Mouse (Mus musculus): ENCODE data around the gene Srpr. TPM values are rescaled to one million over a fixed set of nuclear protein-coding genes. Genes with fewer than 3 reads are reported as not detected.

Srpr gene
- total RNA-seq, 2 experiments from 2014 or later: 171 to 172 TPM

DNA sequence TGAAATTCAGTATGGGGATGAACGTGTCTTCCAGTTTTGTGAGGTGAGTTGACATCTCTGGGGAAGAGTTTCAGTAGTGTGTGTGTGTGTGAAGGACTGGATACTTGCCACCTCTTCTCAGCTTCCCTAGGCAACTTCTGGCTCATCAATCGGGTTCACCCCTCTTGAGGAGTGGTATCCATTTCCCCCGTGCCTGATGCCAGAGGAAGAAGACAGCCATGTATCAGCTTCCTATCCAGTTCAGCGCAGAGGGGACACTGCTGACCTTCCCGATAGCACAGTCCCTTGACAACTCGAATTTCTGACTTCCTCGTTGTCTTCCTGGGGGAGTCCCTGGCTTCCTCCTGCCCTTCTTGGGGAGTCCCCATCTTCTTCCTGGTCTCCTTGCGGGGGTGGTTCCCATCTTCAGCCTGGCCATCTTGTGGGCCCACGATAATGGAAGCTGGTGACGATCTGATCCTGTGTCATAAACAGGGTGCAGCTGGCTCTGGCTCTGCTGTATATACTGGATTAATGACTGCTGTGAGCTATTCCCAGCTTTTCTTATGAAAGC, 12.5 kb upstream of the Srpr start:
- no peak for DNase-seq

DNA sequence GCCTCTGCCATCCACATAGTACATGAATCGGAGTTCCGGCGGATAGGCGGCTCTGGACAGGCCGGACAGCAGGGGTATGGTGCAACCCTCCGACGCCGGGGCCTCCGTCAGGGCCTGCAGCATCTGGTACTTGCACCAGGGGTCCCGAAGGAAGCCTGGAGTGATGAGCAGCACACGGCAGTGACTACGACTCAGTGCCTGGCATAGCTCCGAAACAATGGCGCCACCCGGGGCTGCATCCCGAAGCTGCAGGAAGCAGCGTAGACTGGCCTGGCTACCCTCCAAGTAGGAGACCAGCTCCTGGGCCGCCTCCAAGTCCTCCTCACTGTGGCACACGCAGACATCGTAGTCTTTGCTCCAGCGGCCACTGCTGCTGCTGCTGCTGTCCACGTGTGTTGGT, 11.3 kb upstream of the Srpr start:
- peak; percentile 29 for DNase-seq

DNA sequence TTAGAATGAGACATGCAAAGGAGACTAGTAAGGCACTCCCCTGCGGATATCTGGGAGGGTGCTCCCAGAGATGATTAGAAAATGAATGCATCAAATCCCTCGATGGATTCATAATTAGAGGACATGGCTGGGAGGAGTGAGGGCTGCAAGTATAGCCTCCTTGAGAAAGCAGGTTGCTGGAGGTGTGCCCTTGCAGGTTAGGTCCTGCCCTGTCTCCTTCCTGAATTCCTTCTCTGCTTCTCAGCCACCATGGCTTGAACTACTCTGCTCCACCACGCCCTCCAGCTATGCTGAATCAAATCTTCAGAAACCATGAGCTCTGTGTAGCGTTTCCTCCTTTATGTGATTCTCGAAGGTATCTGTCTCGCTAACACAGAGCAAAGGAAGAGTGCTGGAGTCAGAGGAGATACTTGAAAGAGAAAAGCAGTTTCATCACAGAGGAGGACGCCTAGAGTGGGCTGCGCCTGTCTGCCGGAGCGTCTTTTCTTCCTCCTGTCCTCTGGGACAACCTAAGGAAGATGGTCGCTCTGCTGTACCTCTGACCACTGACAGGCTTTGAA, 6.9 kb upstream of the Srpr start:
- no peak for DNase-seq

DNA sequence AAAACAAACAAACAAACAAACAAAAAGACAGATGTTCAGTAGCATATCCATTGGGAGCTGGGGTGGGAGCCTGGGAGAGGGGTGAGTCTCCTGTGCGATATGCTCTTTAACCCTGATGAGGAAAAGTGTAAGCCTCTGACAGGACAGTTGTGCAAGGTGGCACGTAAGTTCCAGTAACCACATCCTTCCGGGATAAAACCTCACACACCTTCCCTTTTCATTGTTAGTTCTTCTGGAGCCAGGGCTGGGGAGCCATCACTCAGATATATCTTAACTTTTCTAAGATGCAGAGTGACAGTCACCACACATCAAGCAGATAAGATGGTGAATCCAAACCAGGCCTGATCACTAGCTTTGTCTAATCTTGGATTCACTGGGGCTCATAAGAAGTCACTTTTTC, 5.9 kb upstream of the Srpr start:
- DNase-seq: no peak

DNA sequence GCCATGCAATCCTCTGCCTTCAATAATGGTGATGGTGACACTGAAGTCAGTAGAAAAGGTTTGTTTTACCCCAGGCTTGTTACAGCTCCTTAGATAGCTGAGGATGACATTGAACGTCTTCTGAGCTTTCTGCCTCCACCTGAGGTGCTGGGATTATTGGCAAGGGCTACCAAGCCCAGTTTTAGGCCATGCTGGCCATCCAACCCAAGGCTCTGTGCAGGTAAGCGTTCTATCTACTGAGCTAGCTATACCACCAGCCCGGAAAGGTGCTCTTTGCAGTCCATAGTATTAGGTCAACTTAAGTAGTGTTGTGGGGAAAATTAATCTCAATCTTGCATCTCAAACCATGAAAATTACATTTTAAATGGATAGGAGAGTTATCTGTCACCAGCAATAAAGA, 2.4 kb upstream of the Srpr start:
- no peak for DNase-seq

DNA sequence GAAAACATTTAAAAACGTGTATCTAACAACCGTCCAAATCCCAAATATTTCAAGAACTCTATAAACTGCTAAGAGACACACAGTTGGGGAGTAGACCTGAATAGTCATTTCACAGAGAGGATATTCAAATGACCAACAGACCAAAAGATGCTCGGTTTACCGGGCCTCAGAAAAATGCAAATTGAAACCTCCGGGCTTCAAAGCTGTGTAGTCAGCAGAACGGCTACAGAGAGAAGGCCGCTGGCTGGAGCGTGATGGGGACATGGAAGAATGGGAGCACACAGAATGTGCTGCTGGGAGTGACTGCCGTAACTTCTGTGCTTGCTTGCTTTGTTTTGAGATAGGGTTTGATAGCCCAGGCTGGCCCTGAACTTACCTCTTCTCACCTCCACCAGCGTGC, 1.6 kb upstream of the Srpr start:
- no peak for DNase-seq

DNA sequence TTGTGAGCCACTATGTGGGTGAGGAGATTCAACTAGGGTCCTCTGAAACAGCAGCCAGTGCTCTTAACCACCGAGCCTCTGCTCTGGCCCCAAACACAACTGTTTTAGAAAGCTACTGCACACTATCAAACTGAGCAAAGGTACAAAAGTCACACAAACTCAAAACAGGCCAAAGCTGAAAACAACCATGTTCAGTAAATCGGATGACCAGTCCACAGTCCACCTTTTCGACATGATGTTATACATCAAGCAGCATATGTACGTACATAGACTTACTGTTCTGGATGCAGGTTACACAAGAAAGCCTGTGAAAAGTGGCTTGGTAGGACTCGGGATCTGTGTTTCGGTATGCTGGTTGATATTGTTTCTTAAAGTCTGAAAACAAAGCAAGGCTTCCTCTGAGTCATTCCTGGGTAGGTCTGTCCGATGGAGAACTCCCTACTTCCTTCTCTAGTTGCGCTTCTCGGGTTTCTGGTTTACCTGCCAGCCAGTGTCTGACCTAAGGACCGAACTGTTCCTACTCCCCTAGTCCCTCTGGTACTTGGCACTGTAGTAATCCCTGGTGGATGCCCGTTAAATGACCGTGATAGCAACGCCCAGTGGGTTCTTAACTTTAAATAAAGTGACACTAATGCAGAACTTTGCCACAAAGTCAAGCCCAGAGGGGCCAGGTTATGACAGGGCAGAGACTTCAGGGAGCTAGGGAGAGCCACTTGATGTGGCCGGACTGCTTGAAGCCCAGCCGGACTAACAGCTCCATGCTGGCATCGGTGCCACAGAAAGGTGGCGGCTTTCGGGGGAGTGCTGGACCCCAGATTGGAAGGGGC, 817 bp upstream of the Srpr start:
- no peak for DNase-seq

DNA sequence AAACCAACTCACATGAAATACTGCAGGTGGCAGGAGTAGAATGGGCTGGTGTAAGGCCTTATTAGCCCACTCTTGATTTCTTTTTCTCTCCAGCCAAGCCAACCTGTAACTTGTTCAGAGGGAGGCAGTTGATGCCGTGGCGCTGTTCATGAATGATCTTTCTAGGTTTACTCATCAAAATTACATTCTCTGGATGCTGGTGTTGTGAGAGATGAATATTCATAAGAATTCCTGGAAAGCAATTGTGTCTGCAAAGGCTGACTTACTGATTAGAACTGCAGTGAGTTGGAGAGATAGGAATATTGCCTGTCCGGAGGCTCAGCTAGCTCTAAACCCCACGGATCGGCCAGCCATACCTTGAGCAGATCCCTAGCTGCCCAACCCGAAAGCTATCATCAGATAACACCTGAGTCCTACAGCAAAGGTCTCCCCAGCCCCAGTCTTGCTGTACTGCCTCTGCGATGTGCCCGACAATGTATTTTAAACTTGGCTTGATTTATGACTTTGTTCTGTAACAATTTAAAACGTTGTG, 620 bp downstream of the Srpr start:
- no peak for DNase-seq

DNA sequence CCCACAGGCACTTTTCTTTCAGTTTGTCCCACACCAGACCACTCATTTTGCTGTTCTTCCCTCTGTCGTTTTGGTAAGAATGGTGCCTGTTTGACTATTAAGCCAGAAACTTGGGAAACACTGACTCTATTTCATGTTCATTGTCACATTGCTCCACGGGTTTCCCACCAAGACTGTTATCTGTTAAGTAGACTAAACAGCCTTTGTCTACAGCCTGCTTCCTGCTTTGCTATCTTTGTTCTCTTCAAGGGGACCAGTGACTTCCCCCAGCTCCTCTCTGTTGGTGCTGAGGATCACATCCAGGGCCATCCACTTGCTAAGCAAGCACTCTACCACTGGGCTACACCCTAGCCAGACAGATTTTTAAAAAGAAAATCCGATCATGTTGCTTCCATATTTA, 3.6 kb downstream of the Srpr start:
- no peak for DNase-seq

DNA sequence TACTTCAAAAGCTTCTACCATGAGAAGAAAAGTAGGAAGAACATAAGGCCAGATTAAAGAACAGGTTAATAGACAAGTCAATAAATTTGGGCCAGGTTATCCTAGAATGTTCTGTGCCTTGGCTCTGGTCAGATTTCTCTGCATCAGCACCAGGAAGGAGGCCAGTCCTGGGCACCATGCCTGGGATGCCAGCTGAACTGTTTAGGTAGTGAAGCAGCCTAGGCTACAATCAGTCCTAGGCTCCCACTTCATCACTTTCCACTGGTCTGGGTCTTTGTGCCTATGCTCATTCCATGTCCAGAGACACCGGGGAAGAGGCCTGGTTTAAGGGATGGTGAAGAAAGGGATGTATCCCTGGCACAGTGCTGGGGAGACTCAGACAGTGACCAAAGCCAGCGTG, 4.4 kb downstream of the Srpr start:
- DNase-seq: peak; percentile 57

DNA sequence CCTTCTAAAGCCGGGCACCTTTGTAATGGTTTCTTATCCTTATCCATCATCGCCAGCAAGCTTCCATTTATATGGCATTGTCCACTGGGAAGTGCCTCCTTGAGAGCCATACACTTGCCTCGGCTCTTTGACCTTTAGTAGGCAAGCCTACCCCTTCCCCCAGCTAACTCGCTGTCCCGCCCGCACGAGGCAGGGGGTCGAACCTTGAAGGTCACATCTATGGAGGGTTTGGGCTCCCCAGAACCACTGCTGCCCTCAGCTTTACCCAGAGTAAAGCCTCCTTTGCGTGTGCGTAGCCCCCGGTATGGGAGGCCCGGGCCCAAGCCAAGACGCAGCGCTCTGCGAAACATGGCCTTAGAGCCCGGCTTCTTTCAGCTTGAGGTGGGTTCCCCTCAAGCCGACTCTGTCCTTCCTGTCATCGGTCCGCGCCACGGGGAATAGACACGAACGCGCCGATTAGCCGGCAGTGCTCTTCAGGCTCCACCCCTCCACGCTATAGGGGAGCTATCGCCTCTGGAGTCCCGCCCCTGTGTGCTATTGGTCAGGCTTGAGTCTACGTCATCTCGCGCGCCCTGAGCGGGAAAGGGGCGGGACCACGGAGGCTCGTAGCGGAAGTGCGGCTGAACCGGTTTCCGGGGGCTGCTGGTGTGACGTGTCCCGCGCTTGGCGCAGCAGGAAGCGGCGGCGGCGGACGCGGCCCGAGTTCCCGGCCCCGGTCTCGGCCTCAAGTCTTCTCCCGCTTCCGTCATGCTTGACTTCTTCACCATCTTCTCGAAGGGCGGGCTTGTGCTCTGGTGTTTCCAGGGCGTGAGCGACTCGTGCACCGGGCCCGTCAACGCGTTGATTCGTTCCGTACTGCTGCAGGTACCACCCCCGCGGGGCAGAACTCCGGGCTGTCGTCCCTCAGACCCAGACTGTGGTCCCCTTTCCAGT, 10.8 kb downstream of the Srpr start, which contains the start of gene Foxred1:
Foxred1 (minus strand) TSS at position 514 of the 933 bp plus-strand sequence.
- DNase-seq: peak; percentile 98

DNA sequence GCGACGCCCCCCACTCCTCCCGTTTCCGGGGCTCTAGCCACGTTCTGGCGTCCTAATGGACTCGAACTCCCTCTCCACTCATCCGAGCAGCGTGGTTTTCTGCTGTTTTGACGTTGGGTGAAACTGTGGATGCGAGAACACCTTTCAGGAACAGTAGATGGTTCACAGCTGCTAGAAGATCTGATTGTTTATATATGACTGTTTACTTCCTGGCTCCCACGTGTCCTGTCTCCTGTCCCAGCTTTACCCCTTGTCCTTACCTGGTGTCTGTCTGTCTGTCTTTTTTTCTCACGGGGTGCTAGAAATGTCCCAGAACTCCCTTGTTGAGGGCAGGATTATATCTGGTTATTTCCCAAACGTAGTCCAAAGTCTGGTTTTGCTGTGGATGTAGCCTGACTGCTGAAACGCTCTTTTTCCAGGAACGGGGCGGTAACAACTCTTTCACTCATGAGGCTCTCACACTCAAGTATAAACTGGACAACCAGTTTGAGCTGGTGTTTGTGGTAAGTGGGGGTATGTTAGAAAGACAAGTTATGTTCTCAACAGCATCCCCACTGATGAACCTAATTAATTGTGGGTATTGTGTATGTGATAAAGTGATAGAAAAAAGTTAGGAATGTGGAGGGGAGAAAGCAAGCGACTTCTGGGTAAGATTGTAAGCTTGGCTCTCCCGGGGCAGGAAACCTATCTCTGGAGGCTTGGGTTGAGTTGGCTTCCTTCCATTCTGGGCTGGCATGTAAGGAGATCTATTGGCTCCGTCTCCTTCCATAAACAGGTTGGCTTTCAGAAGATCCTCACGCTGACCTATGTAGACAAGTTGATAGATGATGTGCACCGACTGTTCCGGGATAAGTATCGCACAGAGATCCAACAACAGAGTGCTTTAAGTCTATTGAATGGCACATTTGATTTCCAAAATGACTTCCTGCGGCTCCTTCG, 11.9 kb downstream of the Srpr start:
- peak; percentile 34 for DNase-seq

DNA sequence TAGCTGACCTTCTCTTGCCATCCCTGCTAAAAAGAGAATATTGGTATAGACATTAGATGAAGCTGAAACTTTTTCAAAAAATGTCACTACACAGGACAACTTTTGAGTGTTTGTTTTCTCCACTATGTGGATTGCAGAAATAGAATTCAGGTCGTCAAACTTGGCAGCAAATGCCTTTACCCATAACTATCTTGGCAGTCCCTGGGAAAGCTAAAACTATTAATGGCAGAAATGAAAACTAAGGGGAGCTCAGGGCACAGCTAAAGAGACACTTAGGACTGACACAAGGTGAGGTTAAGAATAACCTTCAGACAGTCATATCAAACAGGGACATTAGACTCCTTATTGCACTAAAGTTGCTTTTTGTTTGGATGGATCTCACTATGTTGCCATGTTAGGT, 18.0 kb downstream of the Srpr start:
- no peak for DNase-seq

DNA sequence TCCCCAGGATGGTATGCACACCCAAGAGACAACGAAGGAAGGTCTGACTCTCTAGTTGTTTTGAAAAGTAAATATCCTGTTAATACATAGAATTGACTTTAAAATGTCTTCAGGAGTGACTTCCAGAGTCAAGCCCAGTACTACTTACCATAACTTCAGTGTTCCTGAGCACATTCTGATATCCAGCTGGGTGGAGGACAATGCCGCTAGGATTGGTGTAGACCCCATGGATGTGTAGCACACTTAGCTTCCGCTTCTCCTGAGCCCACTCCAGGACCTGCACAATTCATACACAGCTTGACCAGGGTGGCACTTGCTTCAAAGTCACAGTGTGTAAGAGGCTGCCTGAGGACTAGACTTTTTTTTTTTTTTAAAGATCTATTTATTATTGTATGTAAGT, 23.5 kb downstream of the Srpr start:
- no peak for DNase-seq

DNA sequence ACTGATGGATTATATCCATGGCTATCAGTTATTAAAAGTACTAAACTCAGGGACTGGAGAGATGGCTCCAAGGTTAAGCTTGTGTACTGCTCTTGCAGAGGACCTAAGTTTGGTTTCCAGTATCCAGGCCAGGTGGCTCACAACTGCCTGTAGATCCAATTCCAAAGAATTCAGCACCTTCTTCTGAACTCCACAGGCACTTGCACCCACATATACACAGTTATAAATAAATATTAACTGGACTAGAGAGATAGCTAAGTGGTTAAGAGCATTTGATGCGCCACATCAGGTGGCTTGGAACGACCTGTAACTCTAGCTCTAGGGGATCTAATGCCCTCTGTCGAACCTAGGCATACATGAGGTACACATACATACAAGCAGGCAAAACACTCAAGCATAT, 28.7 kb downstream of the Srpr start:
- DNase-seq: no peak

DNA sequence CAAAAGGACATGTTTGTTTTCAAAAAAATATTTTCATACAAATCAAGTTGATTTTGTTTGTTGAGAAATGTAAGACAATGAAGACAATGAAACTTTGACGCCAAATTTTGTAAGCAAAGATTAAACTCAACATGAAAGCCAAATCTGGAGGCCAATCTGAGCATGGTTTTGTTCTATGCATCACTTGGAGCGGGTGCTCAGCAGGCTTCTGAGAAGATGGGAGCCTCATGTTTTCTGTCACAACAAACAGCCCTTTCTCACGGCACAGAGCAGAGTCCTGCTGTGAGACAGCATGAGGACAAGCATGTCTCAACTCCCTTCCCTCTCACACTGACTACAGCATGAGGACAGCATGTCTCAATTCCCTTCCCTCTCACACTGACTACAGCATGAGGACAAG, 36.0 kb downstream of the Srpr start:
- DNase-seq: no peak

DNA sequence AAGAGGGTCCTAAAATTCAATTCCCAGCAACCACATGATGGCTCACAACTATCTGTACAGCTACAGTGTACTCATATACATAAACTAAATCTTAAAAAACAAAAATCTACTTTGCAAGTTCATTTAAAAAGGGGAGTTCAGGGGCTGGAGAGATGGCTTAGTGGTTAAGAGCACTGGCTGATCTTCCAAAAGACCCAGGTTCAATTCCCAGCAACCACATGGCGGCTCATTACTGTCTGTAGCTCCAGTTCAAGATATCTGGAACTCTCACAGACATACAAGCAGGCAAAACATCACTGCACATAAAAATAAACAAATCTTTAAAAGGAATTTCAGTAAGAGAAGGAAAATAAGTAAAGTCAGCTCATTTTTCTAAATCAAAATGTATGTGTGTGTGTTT, 38.4 kb downstream of the Srpr start:
- no peak for DNase-seq

DNA sequence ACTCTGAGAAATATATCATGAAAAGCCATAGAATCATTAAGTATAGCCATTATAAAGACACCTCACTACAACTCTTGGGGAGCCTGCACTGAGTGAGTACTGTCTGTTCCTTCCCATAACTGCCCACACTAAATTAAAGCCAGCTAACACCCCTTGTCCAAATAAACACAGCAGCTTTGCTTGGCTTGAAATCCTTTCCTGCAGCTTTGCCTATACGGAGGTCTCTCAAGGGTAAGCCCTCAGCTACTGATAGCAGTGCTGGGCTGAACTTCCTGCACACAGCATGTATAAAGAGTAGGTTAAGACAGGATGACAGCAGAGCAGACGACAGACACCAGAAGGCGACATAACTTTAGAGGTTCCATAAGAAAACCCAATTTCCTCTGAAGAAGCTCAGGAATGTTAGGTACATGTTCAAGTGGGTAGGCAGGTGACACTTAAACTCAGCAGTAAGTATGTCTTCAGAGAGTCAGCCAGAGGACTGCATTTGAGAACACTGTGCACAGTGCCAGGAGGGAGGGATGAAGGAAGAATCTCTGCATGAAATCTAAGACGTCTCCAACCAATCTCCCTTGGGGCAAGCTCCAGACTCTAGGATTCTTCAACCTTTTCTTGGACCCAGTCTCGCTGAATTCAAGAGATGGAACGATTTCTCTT, 39.1 kb downstream of the Srpr start:
- no peak for DNase-seq

DNA sequence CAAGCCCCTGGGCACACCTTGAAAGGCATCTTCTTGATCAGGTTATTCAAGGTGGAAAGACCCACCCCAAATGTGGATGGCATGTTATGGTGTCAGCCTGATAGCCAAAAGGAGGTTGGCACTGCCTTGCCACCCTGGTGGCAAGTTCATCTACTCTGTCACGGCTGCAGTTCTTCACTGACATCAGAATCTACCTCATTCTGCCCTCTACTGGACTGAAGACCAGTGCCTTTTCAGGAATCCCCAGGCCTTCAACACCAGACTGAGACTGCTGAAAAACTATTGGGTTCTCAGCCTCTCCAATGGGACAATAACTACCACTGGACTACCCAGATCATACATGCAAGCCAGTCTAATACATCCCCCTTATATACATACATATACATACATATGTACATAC, 39.8 kb downstream of the Srpr start:
- no peak for DNase-seq

DNA sequence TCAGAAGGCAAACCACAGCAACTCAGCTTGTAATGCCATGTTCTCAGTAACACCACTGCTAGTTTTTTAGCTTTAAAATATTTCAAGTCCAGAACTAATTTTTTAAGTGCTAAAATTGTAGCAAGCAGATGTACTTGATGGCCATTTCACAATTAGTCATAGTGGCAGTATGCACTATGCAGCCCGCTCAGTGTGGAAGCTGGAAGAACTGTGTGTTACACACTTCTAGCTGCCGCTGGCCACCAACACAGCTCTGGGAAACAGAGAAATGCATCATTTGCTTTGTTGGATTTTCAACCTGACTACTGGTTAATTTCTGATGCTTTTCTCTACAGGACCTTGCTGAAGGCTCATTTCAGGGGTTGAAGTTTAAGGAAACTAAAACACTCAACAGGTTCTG, 47.4 kb downstream of the Srpr start:
- DNase-seq: no peak

DNA sequence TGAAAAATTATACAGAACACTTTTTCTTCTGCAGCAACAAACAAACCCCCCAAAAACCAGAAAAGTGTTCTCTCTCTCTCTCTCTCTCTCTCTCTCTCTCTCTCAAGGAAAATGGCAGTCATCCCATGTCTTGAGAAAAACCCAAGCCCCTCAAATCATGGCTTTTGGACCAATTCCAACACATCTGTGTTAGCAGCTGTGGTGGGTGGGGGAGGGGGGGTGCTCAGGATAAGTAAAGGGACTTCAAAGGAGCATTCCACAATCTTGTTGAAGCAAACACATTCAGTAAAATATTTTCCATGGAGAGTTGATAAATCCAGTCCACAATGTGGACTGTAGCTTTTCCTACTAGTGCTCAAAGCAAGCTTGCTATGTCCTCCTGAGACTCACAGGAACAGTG, 49.5 kb downstream of the Srpr start:
- DNase-seq: no peak
